Mouse (Mus musculus) stomach, embryonic 16.5 days (tissue): ENCODE measurements around the gene Hsd17b12. TPM values are rescaled to one million over a fixed set of nuclear protein-coding genes. Genes with fewer than 3 reads are reported as not detected.

Experiments used
- ATAC-seq: fragments of 200-750 bp; cut with Nextera tagmentation; 2 replicates; pipeline ENCODE4 v1.8.0; 2017; ENCODE audit warnings: moderate number of reproducible peaks, moderate TSS enrichment; ENCODE audit not compliant: insufficient read depth, low FRiP score
- H3K27ac ChIP-seq: fragments of 300-500 bp; sonication (generic); 2 replicates; pipeline ENCODE4 v1.5.1; 2014; ENCODE audit warnings: low read length
- H3K27me3 ChIP-seq: fragments of 300-500 bp; sonication (generic); 2 replicates; pipeline ENCODE4 v1.6.1; 2014; ENCODE audit warnings: low read length, control low read depth, mixed read lengths; ENCODE audit not compliant: control insufficient read depth, insufficient read depth
- H3K36me3 ChIP-seq: fragments of 300-500 bp; sonication (generic); 2 replicates; pipeline ENCODE4 v1.6.1; 2014; ENCODE audit warnings: low read length; ENCODE audit not compliant: control insufficient read depth, insufficient read depth
- H3K4me1 ChIP-seq: fragments of 300-500 bp; sonication (generic); 2 replicates; pipeline ENCODE4 v1.6.1; 2014; ENCODE audit warnings: low read length, control low read depth, mixed read lengths; ENCODE audit not compliant: control insufficient read depth, insufficient read depth
- H3K4me2 ChIP-seq: fragments of 300-500 bp; sonication (generic); 2 replicates; pipeline ENCODE4 v1.6.1; 2014; ENCODE audit warnings: low read depth, low read length, mixed read lengths
- H3K4me3 ChIP-seq: fragments of 300-500 bp; sonication (generic); replicated peaks from 2 replicates; pipeline ENCODE4 v1.5.1; 2014; ENCODE audit warnings: mild to moderate bottlenecking, low read length
- H3K9ac ChIP-seq: fragments of 300-500 bp; sonication (generic); 2 replicates; pipeline ENCODE4 v1.6.1; 2014; ENCODE audit warnings: low read length
- H3K9me3 ChIP-seq: fragments of 300-500 bp; sonication (generic); replicated peaks from 2 replicates; pipeline ENCODE4 v1.6.1; 2016; ENCODE audit warnings: low read length, control low read depth; ENCODE audit not compliant: control insufficient read depth
- WGBS: fragments of 180-500 bp; shearing (Covaris S2); extraction: QIAGEN DNeasy Blood & Tissue Kit; methylation state at CpG from one replicate; pipeline ENCODE4 v1.1.7; 2014; 5-methylcytosine and 5-hydroxymethylcytosine counted together
- polyA plus RNA-seq: library from polyadenylated mRNA; unstranded; fragments of >200 nt; fragmentation: Nextera tagmentation; extraction: Ambion mirVana; gene quantifications from 2 replicates; pipeline ENCODE4 v1.2.1, GENCODE M21; 2015

The Hsd17b12 gene
- polyA plus RNA-seq, 1 experiment from 2014 or later = 139 TPM

DNA sequence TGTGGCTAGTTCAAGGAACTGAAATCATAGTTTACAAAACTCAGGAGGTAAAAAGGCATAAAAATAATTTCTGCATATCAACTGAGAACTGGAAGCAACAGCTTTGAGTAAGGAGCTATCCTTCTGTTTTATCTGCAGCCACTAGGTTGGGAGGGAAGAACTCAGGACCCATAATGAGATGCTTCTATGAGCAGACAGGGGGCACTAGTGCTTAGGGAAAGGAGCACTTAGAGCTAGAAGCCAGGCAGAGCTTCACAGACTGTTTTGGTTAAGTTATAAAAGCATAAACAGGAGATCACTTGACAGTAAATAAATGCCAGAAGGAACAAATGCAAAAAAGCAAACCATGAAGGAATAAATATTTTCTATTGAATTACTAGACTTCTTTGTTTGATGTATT lies 103.0 kb downstream of the Hsd17b12 start:
- no peak overlapping the region for H3K4me3 ChIP-seq

GRCm38 (mm10) chr2:94051952-94052351 lies 105.8 kb downstream of the Hsd17b12 start:
- no peak overlapping the region for H3K27ac ChIP-seq
- H3K9me3 ChIP-seq = no peaks in the 10 kb centered on the region
- peak; percentile 44; the same call in 1 of the 2 replicates for ATAC-seq
- H3K36me3 ChIP-seq = no peaks in the 10 kb centered on the region
- no peak overlapping the region for H3K4me2 ChIP-seq
- H3K4me3 ChIP-seq = no peak overlapping the region
- H3K9ac ChIP-seq = no peak overlapping the region
- 82% methylated on average over 5 of the region's 5 CpGs for WGBS
- peaks cover 8% of the 10 kb centered on the region for H3K4me1 ChIP-seq
- H3K27me3 ChIP-seq = no peaks in the 10 kb centered on the region

More for the DNA sequence above, 103.0 kb downstream of the Hsd17b12 start:
- no peaks in the 10 kb centered on the region for H3K9me3 ChIP-seq
- no peak overlapping the region for H3K9ac ChIP-seq
- H3K4me2 ChIP-seq = no peak overlapping the region
- no peaks in the 10 kb centered on the region for H3K36me3 ChIP-seq
- no peak overlapping the region for H3K27ac ChIP-seq
- no peaks in the 10 kb centered on the region for H3K27me3 ChIP-seq
- H3K4me1 ChIP-seq = peaks cover 3% of the 10 kb centered on the region
- ATAC-seq = no peak

DNA sequence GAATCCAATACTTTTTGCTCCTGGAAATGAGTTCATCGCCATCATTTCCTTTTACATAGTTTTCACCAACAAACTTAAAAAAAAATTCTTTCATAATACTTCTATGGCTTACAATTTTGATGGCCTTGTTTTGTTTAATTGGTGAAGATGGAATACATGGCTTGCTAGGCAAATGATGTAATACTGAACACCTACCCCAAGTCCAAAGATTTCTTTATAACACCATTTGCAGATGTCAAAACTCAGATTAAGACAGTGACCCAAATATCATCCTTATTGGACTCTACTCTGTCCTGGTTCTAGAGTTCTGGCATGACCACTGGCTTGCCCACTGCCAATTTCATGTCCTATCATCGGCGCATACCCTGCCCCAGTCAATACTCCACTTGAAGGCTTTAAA lies 106.9 kb downstream of the Hsd17b12 start:
- H3K9ac ChIP-seq = no peak overlapping the region
- no peaks in the 10 kb centered on the region for H3K27me3 ChIP-seq
- no peak overlapping the region for H3K4me2 ChIP-seq
- H3K36me3 ChIP-seq = no peaks in the 10 kb centered on the region
- H3K27ac ChIP-seq = no peak overlapping the region
- peaks cover 8% of the 10 kb centered on the region for H3K4me1 ChIP-seq
- no peak for ATAC-seq
- H3K9me3 ChIP-seq = no peaks in the 10 kb centered on the region
- WGBS = 97% methylated on average over 3 of the region's 3 CpGs
- no peak overlapping the region for H3K4me3 ChIP-seq

- ATAC-seq = peak; percentile 70; the same call in 1 of the 2 replicates
- 25% methylated on average over 5 of the region's 5 CpGs for WGBS
- Histone ChIP-seq H3K27ac (no peak overlapping the region), H3K9me3 (no peaks in the 10 kb centered on the region), H3K4me1 (peaks cover 13% of the 10 kb centered on the region), H3K9ac (no peak overlapping the region), H3K4me2 (no peak overlapping the region), H3K36me3 (no peaks in the 10 kb centered on the region), H3K27me3 (no peaks in the 10 kb centered on the region), H3K4me3 (no peak overlapping the region)
These were observed 108.1 kb downstream of the Hsd17b12 start for GRCm38 (mm10) chr2:94049471-94050176.

DNA sequence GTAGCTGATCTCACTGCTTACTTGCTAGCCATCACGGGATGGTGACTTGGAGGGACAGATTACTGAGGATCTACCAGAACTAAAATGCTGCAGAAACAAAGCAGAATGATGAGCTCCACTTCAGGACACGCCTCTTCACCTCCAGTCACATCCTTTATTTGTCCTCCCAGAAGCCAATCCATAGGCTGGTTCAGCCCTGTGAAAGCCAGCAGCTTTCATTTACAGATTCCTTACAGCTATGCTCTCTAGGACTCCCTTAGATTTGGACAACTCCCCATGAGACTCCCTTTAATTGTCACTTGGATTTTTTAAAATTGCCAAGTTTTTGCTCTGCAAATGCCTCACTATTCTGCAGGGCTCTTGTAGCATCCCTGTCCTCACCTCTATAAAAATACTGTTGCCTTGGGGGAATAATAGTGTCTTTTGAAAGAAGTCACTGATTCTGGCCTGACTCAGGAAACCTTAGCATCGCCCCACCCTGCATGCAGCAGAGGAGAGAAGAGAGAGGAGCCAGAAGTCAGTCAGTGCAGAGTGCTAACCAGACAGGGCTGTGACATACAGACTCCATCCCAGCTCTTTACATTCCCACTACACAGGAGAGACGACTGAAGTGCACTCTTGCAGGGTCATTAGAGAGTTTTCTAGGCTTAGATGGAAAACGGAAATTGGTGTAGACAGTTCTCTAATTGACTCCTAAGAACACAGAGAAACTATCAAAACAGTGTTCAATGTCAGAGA lies 108.9 kb downstream of the Hsd17b12 start:
- H3K27ac ChIP-seq = no peak overlapping the region

DNA sequence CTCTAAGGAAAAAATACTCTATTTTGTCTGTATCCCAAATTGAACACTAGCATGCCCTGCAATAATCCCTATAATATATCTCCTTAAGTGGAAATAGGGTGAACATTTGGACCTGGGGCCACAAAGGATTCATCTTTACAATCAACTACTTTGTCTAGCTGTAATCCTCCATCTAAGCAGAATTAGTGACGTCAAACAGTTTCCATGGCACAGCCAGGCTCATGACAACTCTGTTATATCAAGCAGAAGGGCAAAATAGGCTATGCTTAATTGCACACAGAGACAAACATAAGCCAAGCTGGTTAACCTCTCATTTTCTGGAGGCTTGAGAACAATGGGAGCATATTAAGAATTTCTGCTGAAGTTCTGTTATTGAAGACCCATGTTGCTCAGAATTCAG lies 109.5 kb downstream of the Hsd17b12 start:
- Histone ChIP-seq H3K4me1 (peaks cover 13% of the 10 kb centered on the region), H3K36me3 (no peaks in the 10 kb centered on the region), H3K27ac (no peak overlapping the region), H3K9ac (no peak overlapping the region), H3K27me3 (no peaks in the 10 kb centered on the region), H3K4me2 (no peak overlapping the region), H3K9me3 (no peaks in the 10 kb centered on the region), H3K4me3 (no peak overlapping the region)
- no peak for ATAC-seq
- 63% methylated on average over 1 of the region's 1 CpGs for WGBS

More for the DNA sequence above, 108.9 kb downstream of the Hsd17b12 start:
- Histone ChIP-seq H3K36me3 (no peaks in the 10 kb centered on the region), H3K9ac (no peak overlapping the region), H3K4me1 (peaks cover 13% of the 10 kb centered on the region), H3K27me3 (no peaks in the 10 kb centered on the region), H3K4me2 (no peak overlapping the region), H3K9me3 (no peaks in the 10 kb centered on the region), H3K4me3 (no peak overlapping the region)
- no peak for ATAC-seq
- WGBS = 56% methylated on average over 5 of the region's 5 CpGs

- Histone ChIP-seq H3K4me1 (peaks cover 13% of the 10 kb centered on the region), H3K4me2 (no peak overlapping the region), H3K9me3 (no peaks in the 10 kb centered on the region), H3K36me3 (no peaks in the 10 kb centered on the region), H3K9ac (no peak overlapping the region), H3K4me3 (no peak overlapping the region), H3K27ac (no peak overlapping the region), H3K27me3 (no peaks in the 10 kb centered on the region)
- WGBS = 51% methylated on average over 6 of the region's 6 CpGs
- peak; percentile 53; the same call in 1 of the 2 replicates for ATAC-seq
These were observed 112.2 kb downstream of the Hsd17b12 start for GRCm38 (mm10) chr2:94045411-94046090.

- Histone ChIP-seq H3K9ac (no peak overlapping the region), H3K4me1 (peaks cover 7% of the 10 kb centered on the region; the same call in 1 of the 2 replicates), H3K9me3 (no peaks in the 10 kb centered on the region), H3K27me3 (no peaks in the 10 kb centered on the region), H3K4me2 (no peak overlapping the region), H3K36me3 (no peaks in the 10 kb centered on the region), H3K4me3 (no peak overlapping the region), H3K27ac (no peak overlapping the region)
- ATAC-seq = no peak
- WGBS = 84% methylated on average over 2 of the region's 2 CpGs
These were observed 113.6 kb downstream of the Hsd17b12 start for GRCm38 (mm10) chr2:94044174-94044573.

- H3K36me3 ChIP-seq = no peaks in the 10 kb centered on the region
- H3K9ac ChIP-seq = no peak overlapping the region
- H3K27ac ChIP-seq = no peak overlapping the region
- no peak overlapping the region for H3K4me2 ChIP-seq
- ATAC-seq = no peak
- no peaks in the 10 kb centered on the region for H3K27me3 ChIP-seq
- 62% methylated on average over 5 of the region's 5 CpGs for WGBS
- no peak overlapping the region for H3K4me3 ChIP-seq
- H3K9me3 ChIP-seq = no peaks in the 10 kb centered on the region
- H3K4me1 ChIP-seq = peaks cover 5% of the 10 kb centered on the region; the same call in 1 of the 2 replicates
These were observed 114.1 kb downstream of the Hsd17b12 start for GRCm38 (mm10) chr2:94043662-94044061.
